Mouse (Mus musculus): Measurements from ENCODE around the gene Lgalsl. TPM values are rescaled to one million over a fixed set of nuclear protein-coding genes. Genes with fewer than 3 reads are reported as not detected.
A peak's percentile ranks its signal among the peaks of the same experiment; 100 is the strongest.

Lgalsl gene
- polyA plus RNA-seq, 2 experiments from 2014 or later, result 7.4 to 9.7 TPM

DNA sequence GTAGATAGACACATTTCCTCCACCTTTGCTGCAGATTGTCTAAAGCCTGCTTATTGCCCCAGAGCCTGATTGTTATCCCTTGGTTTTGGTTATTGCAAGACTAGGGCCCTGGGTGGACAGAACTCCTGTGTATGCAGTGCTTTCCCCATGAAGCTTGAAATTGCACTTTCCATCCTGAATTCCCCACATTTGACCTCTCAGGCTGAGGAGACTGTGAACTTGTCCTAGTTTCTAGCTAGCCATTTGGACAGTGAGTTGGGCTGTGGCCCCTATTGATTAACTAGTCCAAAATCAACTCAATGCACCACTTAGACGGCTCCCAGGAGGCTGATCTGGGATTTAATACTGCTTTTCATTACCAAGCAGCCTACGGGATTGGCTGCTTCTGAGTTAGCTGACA is 6.9 kb downstream of the Lgalsl start:
- no peak for ATAC-seq

DNA sequence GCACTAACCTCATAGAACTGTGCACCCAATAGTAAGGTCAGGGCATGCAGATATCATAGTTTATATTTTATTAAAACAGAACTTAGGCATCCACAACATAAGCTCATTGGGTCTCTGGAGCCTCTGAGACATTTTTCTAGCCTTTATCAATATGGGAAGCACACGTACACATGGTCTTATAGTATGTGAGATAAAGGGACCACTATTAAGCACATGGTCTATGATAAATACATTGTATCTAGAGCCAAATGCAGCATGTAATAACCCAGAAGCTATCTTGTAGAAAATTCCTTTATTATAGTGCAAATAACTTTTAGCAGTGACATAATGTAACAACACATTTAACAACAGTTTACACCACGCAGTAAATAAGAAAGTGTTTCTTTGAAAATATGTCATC is 7.6 kb downstream of the Lgalsl start:
- no peak for ATAC-seq

DNA sequence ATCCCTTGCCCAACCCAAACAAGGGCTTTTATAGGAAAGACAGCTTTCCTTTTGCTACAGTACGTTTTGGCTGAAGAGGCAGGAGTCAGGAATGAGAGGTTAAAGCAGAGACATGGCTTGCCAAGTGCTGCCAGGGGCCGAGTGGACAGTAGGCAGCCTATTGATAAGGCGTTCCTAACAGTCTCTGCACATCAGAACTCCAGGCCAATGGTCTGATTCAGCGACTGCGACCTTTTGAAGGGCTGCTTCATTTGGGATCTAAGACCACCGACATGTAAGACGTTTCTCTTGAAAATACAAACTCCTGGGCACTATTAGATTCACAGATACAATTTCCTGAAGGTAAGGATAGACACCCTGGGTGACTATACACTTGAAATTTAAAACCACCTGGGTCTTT is 9.5 kb downstream of the Lgalsl start:
- no peak for ATAC-seq

DNA sequence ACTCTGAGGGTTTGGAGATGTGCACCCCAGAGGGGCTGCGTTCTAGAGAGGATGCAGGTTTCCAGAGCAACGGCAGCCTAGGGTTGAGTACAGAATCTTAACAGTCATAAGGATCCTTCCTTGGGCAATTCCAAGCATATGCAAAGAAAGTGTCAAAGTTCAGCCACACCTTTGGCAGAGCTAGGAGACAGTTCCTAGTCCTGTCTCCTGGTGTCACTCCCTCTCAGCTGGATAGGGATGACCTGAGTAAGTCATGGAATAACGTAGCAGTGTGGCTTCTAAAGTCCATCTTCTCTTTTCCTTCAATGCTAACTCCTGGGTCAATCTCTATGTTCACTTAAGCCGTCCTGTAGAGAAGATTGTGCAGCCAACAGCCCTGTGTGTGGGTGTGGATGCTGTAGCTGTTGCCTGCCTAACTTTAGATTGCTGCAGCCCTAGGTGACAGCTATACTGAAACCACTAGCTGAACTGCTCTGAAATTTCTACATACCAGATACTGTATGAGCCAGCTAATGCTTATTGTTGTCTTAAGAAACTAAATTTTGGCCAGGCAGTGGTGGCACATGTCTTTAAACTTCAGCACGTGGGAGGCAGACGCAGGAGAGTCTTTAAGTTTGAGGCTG is 16.8 kb downstream of the Lgalsl start:
- no peak for ATAC-seq

DNA sequence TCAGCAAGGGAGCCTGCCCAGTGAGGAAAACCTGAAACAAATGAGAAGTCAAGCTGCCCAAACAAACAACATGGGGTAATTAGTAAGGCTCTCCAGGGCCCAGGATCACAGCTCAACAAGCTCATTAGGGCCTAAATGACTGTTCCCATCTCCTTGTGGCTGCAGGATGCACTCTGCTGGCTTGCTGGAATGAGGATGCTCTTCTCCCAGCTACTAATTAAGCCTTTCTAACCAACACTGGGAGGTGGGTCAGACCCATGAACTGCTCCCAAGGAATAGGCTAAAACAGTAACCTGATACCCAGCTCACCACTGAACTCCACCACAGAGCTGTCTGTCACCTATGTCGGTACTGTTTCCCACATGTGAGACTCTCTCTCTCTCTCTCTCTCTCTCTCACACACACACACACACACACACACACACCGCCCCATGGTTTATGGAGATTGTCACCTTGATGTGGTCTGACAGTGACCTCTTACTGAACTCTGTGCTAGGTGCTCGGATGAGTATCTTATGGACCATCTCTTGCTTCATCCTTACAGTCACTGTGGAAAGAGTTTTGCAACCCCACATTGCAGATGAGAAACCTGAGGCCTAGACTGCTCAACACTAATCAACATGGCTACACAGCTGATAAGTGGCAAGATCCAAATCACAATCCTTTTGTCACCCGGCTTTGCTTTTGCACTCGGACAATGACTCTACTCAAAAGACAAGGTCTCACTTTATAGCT is 18.5 kb downstream of the Lgalsl start:
- ATAC-seq, result no peak

DNA sequence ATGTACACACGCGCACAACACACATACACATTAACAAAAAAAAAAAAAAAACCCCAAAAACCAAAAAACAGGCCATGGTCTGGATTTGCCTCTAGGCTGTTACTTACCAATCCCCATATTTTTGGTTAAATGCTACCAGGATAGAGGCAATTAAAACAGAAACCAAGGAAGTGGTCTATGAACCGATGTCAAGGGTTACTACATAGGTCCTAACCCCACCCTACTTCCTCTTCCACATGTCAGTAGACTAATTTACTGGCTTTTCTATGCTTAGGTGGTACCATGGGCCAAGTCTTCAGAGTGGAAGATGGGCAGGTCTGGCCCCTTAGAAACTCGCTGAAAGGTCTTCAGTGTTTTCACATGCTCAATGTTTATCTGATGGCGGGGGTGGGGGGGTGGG is 24.2 kb downstream of the Lgalsl start:
- ATAC-seq, result no peak

DNA sequence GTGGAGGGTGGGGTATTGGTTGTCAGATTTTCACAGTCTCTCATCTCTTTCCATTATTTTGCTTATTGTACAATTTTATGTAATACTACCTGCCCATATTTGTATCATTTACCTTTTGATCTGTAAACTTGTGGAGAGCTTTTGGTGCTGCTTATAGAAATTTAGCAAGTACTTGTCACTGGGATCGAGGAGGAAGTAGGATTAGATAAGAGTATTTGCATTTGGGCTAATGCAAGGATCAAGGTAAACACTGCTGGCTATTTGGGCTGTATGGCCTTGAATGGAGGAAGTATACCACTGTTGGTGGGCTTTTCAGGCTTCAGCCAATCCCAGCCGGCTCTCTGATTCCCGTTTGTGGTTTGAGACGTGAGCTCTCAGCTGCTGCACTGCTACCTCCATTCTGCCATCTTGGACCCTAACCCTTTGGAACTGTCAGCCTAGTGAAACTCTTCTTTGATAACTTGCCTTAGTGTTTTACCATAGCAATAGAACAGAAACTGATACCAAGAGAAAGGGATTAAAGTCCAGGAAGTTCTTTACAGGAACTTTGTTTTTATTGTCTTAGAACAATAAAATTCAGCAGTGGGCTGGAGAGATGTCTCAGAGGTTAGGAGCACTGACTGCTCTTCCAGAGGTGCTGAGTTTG is 25.1 kb downstream of the Lgalsl start:
- ATAC-seq, result no peak

DNA sequence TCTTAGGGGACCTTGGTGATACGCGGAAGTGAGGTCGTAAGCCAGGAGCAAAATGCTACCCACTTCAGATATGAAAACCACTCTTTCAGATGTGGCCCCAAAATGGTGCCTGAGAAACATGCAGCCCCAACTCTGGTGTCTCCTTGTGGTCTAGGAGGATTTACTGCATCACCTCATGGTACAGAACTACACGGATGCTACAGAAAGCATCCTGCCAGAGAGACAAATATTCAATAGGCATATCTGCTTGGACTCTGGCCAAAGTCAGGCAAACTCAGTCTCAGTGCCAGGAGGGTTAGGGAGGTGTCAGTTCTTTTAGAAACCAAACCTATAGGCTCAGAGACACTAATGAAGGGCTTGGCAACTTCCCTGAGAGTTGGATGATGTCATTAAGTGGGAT is 26.4 kb downstream of the Lgalsl start:
- ATAC-seq, result no peak

DNA sequence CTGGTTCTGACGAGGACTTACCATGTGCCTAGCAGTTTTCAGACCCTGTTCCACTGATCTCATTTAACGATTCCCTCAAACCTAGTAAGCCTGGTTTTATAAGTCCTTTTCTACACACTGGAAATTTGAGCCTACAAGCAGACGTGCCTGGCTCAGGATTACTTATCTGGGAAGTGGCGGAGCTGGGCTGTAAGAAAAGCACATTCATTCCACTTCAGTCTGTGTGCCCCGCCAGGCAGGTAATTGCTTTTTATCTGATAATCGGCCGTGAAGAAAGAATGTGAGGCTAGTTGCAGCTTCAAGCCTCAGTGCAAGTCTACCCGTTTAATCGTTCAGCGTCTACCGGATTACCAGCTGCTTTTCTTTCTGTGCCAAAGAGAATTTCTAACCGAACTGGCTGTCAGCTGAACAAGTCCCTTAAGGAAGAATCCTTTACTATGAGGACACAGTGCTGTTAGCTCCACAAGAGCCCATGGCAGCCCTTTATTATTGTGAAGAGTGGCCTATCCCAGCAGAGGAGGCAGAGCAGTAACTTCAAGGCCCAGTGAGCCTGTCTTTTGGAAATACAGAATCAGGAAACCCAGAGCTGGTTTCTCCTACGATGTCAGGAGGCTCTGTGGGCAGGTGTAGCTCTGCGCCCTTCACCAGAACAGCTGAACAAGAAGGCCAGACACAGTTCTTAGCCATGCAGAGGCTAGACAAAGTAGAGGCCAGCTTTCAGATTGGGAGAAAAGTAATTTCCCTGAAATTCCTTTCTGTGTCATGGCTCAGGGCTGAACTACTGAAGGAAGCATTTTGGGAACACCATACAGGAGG is 30.4 kb downstream of the Lgalsl start:
- no peak for ATAC-seq

DNA sequence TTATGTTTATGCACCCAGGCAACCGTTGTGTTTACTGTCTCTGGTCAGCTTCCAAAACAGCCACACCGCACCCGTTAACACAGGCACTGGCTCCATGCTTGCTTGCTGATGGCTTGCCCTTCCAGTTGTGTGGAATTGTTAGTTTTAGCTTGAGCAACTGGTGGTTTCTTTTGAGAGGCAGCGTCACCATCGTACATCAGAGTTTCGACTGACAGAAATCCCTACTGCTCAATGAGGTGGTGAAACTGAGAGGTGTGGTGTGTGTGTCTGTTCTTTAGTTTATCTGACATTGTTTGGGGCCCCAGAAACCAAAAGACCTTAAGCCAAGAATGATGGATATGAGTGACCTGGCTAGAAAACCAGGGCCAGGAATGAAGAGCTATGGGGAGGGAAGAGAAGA is 33.0 kb downstream of the Lgalsl start:
- no peak for ATAC-seq

DNA sequence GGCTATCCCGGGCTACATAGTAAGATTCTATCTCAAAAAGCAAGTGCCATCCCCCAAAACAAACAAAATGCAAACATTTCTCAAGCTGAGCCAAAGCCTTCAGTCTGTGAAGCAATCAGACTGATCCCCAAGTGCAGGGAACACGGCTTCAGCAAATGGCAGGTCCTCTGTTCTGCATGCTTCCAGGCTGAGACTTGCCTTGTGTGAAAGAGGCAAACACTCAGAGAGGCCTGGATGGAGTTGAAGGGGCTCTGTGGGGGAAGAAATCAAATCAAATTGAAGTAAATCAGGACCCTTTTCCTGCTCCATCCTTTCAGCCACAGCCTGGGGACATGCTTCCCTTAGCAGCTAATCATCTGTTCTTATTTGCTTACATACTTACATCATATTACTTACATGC is 35.4 kb downstream of the Lgalsl start:
- no peak for ATAC-seq

DNA sequence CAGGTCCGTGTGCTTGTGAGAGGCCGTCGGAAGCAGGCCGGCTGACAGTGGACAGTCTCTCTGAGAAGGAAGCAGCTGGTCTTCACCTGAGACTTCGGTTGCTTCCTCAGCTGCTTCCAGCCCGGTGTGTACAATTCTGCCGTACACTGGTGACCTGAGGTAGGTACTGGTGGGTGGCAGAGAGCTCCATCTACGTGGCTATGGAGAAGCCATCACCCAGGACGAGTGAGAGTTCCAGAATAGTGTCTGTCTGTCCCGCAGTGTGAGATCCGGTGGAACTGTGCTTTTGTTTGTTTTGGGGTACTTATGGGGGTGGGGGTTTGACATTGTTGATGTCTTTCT is 36.0 kb downstream of the Lgalsl start:
- ATAC-seq, result peak; percentile 16

DNA sequence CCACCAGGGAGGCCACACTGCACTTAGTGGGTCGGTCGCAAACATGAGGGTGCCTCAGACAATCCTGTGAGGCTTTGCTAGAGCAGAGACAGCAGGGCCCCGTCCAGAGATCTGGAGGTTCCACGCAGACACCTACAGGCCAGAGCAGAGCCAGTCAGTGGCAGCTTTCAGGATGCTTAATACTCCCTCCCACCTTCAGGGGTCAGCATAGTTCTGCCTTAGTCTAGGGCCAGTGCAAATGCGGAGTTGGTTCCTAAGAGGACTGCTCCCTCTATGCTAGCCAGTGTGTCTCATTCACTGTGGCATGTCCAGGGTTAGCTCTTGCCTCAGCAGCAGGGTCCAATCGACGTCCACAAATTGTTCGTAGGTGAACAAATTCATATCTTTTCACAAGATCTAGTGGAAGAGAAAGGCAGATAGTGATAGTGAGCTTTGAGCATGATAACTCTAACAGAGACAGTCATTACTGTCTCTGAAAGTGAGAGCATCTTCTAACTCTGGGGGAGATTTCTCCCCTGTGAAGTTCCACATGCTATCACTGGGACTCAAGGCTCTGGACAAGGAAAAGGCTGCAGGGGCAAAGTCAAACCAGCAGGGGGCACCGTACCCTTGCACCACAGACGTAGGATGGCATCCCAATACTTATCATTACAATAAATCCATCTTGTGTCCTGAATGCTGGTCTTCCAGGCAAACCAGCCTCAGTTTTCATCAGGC is 36.5 kb downstream of the Lgalsl start:
- ATAC-seq, result peak; percentile 92

DNA sequence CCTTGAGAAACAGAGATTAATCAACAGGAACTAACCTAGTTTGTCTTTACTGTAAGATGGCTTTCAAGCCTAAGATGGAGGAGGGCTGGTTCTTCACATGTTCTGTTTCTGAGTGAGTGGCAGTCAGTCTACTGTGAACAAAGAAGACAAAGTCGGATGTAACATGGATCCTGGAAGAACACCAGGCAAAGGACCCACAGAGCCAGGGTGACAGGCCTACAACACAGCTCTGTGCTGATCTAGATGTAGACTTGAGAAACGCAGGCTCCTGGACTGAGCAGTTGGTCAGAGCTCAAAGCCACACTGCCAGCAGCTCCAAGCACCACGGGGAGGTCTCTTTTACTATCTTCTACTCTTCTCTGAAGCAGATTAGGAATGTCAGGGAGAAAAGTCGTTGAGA is 37.2 kb downstream of the Lgalsl start:
- no peak for ATAC-seq

DNA sequence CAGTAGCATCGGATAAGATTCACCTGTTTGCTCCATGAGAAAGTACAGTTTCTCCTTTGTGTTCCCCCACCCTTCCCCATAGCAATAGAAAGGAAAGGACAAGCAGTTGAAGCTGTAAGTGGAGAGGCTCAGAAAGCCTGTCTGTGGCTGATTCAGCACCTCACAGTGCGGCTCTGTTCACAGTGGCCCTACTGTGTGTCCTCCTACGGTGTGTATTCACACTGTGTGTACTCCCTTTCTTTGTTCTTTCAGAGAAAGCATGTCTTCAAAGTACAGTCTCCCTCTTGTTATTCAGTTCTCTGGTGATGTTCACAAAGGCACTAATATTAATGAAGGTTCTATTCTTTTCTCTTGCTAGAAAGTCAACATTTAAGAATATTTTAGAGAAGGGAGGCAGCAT is 38.2 kb downstream of the Lgalsl start:
- ATAC-seq, result no peak

DNA sequence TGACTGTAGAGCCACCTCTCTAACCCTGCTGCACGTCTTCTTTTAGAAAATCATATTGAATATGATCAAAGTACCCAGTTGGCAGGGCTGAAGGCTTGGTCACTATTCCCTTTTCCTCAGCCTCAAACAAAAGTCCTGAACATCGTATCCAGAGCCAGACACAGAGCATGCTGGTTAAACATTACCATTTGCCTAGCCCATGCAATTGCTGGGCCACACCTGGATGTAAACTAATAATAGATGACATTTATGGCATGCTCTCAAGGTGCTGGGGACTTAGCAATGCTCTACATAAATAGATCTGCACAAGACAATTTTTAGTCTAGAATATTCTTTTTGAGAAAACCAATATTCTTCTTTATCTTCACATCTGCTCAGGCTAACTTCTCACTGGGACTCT is 39.5 kb downstream of the Lgalsl start:
- no peak for ATAC-seq

DNA sequence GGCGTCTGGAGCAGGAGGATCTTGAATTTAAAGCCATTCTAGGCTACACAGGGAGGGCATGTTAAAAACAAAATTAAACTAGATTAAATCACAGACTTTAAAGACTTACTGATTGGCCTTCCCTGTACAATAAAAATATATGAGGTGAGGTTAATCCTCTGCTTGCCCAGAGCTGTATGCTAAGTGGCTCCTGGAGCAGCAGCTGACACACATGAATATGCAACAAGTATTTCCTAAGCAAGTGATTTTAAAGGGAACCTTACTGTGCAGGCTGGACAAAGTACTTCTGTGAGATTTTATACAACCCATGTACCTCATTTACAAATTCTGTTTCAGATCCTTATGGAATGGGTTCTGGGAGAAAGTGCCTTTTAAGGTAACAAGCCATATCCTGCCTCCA is 41.8 kb downstream of the Lgalsl start:
- no peak for ATAC-seq

DNA sequence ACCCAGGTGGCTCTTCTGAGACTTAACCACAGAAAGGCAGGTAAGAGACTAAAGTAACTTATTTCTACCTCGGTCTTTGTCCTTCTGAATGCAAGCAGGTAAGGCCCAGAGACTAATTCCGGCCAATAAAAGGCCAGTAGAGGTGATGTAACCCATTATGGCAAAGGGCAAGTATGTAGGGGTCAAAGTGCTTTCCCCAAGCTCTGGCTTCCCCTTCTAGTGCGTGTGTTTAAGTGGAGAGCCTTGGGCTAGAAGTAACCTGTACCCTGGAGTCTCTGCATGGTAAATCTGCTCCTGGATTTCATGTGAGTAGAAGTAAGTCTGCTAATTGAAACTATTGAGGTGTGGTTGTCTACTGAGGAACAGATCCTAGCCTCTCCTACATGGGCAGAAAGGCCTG is 42.8 kb downstream of the Lgalsl start:
- no peak for ATAC-seq

DNA sequence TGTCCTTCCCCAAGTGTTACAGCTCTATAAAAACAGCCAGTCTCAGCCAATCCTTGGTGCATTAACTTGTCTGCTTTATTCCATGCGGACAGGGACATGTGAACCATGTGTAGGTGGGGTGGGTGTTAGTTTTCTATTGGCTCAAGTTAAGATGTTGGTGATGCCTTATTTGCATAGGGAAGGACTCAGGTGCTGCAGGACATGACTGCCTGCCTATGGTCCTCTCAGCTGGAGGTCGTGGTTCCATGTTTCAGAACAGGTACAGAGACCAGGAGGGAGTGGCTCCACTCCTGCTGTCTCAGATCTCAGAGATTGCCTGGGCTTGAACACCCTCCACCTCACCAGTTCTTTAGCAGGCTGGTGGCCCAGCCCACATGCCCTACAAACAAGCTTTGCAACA is 44.7 kb downstream of the Lgalsl start:
- no peak for ATAC-seq

DNA sequence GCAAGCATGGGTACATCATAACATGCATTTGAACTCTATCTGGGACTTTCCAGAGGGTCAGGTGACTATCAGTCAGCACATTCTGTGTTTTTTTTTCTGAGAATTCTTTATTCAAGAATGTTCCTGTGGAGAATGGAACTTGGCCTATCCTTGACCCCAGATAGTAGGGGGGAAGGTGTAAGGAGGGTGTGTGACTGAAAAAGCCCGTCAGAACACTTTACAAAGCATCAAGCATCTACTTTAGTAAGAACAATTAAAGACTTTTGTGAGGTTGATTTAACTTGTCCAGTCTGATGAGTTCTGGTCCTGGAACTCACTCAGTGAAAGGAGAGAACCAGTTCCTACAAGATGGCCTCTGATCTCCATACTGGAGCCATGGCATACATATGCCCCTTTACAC is 45.7 kb downstream of the Lgalsl start:
- no peak for ATAC-seq

DNA sequence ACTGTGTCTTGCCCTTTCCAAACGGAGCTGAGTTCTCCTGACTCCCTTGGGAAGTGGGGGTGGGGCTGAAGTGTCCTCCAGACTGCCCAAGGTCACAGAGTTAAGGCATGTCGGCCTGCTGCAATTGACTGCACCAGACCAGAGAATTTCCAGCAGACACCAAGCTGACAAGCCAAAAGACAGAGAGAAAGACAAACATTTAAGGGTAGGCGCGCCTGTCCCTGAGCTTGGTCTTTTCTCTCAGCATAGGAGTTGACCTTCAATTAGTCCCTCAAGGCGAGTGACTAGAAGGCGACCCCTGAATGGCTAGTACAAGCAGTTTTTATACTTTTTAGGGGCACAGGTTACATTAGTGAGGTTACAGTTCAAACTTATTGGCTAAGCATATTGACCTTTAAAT is 46.1 kb downstream of the Lgalsl start:
- ATAC-seq, result no peak

DNA sequence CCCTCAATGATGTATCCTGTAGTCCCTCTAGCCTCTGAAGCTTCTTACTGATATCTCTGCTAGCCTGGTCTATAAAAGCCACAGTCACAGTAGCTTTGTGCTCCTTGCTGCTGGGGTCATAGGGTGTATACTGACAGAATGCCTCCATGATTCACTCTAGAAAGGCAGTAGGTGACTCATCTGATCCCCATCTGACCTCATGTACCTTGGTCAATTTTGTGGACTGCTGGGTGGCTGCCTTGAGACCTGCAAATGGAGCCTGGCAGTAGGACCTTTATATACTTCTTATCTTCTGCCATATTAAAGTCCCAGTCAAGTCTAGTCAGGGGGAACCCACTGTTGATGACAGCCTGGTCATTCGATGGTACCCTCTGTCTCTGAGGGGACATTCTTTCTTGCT is 47.4 kb downstream of the Lgalsl start:
- ATAC-seq, result no peak

DNA sequence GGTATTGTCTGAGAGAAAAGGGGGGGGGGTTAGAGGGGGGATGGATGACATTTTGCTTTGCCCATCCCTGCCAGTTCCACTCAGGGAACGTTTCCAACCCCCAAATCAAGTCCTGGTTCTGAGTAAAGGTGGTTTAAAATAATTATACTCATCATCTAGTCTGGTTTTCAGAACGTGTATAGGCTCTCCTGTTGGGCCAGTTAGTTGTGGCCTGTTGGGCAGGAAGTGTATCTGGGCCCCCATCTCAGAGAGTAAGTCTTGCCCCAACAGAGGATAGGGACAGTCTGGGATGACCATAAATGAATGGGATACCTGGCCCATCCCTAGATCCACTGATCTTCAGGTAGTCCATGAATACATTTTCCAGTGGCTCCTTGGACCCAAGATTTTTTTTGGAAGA is 48.2 kb downstream of the Lgalsl start:
- no peak for ATAC-seq
